Mouse (Mus musculus) heart, adult 18-20 months (tissue): ENCODE measurements around the gene Slc9a3r2. TPM values are rescaled to one million over a fixed set of nuclear protein-coding genes. Genes with fewer than 3 reads are reported as not detected.
"Not testable (repeated sequence)": the region's sequence is repeated elsewhere in the genome, so short reads cannot be mapped to it uniquely, and the experiment has no call there.

ENCODE experiments used
- DNase-seq, 2 experiments: peaks; one replicate each; pipeline ENCODE4 v3.0.0; 2021 to 2022; ENCODE audit warnings: mixed read lengths in 1 of 2
- total RNA-seq, 2 experiments: library from RNA; stranded (reverse); gene quantifications; 2 replicates each; pipeline ENCODE4 v1.2.3; 2021

The Slc9a3r2 gene
- total RNA-seq, 2 experiments from 2014 or later = 88.2 to 103 TPM

- peak; percentile 74 to 79 for DNase-seq
Observed at GRCm38 (mm10) chr17:24667416-24667815, 17.3 kb upstream of the Slc9a3r2 start.

- DNase-seq = not testable (repeated sequence)
Observed at GRCm38 (mm10) chr17:24667011-24667410, 16.9 kb upstream of the Slc9a3r2 start.

DNA sequence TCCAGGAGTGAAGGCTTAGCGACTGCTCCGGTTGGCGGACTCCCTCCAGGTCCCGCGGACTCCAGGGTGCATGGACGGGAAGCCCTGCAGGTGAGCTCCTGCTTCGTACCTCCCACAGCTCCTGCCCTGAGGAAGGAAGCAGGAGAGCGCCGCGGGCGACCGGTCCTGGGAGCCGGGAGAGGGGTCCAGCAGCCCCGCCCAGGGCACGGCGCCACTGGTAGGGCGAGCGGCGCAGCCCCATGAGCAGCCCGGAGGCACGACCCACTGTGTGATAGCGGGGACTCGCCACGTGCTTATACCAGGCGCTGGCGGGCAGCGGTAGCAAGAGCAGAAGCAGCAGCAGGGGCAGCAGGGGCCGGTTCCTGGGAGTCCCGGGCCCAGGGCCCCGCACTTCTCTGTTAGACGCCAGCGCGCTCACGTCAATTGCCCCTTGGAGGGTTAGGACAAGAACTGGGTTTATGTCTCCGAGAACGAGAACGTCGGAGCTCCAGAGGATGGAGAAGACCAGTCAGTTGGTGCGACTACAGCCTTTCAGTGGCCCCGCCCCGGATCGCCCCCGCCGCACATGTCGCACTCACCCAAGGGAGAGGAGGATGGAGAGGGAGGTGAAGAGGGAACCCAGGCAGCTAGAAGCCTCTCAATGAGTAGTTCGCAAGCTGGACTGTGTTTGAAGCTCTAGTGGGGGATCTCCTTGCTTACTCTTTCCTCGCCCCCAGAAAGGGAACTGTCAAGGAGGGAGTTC is 8.1 kb upstream of the Slc9a3r2 start, which contains the start of gene Npw:
Npw (minus strand) TSS at position 441 of the 742 bp plus-strand sequence.
- no peak for DNase-seq

- no peak for DNase-seq
Observed at GRCm38 (mm10) chr17:24654969-24655368, 4.8 kb upstream of the Slc9a3r2 start.

- peak; percentile 80 to 89 for DNase-seq
Observed at GRCm38 (mm10) chr17:24653967-24654710, 4.0 kb upstream of the Slc9a3r2 start.

GRCm38 (mm10) chr17:24651835-24652234 is 1.7 kb upstream of the Slc9a3r2 start:
- peak in 1 of 2 experiments; percentile 10 for DNase-seq

DNA sequence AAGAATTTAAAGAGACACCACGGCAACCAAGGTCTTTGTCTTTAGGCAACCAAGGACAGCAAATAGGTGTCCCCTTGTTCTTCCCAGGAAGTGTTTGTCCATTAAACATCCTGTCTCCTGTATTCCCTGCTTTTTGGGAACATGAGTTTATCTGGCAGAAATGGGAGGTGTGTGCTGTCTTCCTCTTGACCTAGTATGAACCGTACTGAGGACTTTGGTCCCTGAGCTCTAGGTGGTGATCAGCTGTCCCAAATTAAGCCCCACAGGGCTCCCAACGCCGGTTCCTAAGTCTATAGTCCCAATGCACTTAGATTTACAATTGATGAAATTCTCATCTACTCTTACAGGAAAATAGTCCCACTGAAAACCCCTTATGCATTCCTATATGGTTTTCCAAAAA is 639 bp upstream of the Slc9a3r2 start:
- no peak for DNase-seq

DNA sequence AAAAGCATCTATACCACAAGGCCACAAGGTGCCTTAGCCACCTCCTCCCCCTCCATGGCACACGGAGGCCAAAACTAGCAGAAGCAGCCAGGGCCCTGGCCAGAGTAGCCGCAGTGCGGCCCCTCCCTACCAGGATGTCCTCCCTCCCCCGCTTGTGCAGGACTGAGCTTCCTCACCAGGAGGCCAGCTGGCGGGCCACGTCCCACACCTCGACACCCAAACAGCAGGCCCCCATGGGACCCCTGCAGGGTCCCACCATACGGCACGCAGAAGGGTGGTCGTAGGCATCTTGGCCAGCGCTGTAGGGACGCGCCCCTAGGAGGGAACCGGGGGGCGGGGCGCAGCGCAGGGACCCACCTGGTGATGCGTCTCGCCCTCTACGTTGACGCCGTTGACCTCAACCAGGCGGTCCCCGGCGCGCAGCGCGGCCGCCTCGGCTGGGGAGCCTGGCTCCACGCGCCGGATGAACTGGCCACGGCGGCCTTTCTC is 502 bp downstream of the Slc9a3r2 start:
- peak; percentile 78 to 84 for DNase-seq

DNA sequence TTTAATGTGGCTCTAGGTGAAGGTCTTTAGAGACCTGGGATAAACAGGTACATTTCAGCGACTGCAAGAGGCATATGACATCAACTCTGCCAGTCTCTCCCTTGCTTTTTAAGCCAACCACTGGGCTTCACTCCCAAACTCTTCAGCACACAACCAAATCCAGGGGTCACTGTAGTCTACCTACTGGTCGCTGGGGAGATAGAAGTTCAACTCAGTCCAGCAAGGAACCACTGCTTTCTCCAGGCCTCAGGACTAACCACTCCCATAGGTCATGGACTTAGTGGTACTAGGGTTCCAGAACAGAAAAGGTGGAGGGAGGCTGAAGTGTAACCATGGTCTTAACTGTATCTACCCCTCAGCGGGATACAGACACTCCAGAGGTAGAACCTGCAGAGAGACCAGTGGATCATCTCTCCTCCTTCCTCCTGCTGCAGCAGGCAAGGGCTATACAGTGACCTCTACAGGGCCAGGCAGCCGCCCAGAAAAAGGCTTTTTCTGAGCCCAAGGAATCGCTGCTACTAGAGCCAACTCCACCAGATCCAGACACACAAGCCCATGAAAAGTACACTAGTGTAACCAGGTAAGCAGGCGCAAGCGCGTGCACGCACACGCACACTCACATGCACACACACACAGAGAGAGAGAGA is 1.3 kb downstream of the Slc9a3r2 start:
- DNase-seq = peak in 1 of 2 experiments; percentile 30

- peak in 1 of 2 experiments; percentile 32 for DNase-seq
Observed at GRCm38 (mm10) chr17:24647493-24647892, 2.6 kb downstream of the Slc9a3r2 start.

- no peak for DNase-seq
Observed at GRCm38 (mm10) chr17:24646381-24646780, 3.7 kb downstream of the Slc9a3r2 start.

DNA sequence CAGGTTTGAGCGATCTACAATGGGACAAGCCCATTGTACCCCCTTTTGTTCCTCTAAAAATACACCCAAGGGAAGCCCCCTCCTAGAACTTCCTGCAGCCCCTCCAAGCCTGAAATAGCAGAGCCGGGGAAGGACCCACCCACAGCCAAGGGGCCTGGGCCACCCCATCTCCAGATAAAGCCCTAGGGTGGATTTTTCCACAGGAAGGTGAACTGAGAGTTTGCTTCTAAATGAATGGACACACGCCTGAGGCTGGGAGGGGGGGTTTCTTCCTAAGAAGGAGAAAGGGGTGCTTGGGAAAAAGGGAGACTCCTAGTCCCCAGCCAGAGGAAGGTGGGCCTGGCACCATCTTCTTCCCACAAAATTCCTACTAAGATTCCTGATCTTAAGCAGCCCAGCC is 4.2 kb downstream of the Slc9a3r2 start:
- peak; percentile 64 to 89 for DNase-seq

DNA sequence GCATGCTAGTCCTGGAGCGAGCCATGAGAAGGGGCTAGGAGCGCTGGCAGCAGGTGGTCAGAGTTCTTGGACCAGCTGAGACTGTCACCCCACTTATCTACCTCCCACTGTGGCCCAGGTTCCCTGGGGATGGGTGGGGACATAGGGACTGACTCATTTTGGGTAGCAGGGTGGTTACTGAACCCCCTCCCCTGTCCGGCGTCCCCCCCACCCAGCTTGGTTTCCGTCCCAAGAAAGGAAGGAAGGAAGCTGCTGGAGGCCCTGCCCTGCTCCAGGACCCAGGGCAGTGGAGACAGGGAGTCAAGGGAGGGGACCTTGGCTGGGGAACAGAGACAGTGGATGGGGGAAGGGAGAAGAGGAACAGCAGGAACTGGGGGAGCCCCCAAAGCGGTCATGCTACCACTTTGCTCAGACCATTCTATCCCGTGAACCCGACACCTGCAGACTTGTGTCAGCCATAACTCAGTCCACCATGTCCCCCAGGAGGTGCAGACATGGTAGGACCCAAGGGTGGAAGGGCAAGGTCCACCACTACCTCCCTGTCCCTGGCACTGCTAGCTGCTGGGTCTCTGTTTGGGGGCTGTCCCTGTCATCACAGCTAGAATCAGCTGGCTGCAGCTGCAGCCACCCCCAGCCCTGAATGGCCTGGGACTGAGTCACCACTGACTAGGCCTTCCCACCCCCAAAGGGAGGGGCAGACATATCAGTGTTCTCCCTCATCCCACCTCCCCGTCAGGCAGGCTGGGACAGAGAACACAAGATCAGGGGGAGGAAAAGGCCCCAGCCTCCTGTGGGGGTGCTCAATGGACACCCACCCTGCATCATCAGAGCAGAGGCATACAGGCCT is 5.0 kb downstream of the Slc9a3r2 start:
- DNase-seq = peak; percentile 76 to 91

DNA sequence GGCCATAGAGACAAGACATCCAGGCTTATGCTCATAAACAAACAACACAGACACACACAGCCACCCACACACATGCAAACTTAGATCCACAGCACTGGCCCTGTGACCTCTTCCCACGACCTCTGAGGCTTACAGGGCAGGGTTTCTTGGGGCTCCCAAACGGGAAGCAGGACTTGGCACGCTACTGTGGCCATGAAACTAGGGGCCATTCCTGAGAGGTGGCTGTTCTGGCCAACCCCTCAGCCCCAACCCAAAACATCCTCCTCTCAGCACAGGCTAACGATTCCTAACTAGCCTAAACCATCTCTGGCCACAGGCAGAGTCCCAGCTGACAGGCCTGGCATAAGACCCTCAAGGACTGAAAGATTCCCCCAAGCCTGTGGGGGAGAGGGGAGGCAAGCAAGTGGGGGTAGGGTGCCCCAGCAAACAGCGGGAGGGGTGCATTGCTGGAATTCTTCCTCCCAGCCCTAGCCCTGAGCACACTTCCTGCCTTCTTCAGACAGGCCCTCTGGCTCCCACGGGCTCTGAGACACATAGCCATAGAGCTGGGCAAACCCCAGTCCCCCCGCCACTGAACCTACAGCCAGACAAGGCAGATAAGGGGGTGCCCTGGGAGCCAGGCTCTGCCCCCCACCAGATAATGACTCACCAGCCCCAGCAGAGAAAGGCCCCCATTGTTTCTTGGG is 6.0 kb downstream of the Slc9a3r2 start:
- peak; percentile 57 to 60 for DNase-seq

- DNase-seq = no peak
Observed at GRCm38 (mm10) chr17:24642791-24643343, 7.3 kb downstream of the Slc9a3r2 start.

DNA sequence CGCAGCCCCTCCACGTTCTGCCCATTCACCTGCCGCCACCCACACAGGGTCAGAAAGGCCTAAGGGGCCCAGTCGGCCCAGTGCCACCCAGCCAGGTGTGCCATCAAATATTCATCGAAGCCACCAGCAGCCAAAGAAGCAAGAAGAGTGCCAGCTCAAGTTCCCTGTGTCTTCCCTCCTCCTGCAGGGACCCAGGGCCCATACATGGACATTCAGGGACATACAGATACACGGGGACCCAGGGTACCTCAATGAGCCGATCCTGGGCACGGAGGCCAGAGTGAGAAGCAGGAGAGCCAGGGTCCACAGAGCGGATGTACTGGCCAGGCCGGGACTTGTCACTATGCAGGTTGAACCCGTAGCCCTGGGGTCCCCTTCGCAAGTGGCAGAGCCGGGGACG is 8.2 kb downstream of the Slc9a3r2 start:
- DNase-seq = peak in 1 of 2 experiments; percentile 7

- no peak for DNase-seq
Observed at GRCm38 (mm10) chr17:24640581-24640980, 9.5 kb downstream of the Slc9a3r2 start.

DNA sequence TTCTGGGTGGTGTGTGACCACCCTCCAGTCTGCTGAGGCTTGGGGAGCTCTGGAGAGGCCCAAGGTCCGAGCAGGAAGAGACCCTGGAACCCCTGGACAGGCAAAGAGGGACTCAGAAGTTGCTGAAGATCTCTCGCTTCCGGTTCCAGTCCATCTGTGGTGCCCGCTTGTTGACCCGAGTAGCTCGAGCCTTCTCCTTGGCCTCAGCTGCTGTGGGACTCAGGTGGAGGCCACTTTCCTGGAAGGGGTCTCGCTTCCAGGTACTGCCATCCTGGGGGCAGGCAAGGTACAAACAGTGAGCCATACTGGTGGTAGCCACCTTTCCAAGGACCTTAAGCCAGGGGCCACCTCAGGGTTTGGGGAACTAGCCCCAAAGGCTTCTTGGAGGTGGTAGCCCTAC is 10.0 kb downstream of the Slc9a3r2 start:
- no peak for DNase-seq

- peak in 1 of 2 experiments; percentile 20 for DNase-seq
Observed at GRCm38 (mm10) chr17:24639571-24639988, 10.5 kb downstream of the Slc9a3r2 start.

GRCm38 (mm10) chr17:24638840-24639239 is 11.3 kb downstream of the Slc9a3r2 start:
- peak; percentile 78 to 87 for DNase-seq

GRCm38 (mm10) chr17:24638214-24638613 is 11.9 kb downstream of the Slc9a3r2 start:
- DNase-seq = peak; percentile 49 to 50
